Mouse (Mus musculus): Measurements from ENCODE around the gene Tarsl2.

The Tarsl2 gene

DNA sequence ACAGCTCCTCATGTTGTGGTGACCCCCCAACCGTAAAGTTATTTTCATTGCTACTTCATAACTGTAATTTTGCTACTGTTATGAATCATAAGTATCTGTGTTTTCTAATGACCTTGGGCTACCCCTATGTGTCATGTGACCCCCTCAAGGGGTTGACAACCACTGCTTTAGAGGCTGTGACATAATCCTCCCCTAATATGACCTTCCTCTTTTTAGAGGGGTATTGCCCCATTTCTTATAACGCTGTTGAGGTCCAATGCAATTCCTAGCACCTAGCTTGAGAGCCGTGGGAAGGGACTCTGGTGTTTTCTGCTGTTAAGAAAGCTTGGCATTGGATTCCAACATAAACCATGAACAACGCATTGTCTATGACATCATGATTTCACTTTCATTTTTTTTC, 6.0 kb downstream of the Tarsl2 start:
- no peak for DNase-seq (ENCODE audit: low read depth, low spot score)

DNA sequence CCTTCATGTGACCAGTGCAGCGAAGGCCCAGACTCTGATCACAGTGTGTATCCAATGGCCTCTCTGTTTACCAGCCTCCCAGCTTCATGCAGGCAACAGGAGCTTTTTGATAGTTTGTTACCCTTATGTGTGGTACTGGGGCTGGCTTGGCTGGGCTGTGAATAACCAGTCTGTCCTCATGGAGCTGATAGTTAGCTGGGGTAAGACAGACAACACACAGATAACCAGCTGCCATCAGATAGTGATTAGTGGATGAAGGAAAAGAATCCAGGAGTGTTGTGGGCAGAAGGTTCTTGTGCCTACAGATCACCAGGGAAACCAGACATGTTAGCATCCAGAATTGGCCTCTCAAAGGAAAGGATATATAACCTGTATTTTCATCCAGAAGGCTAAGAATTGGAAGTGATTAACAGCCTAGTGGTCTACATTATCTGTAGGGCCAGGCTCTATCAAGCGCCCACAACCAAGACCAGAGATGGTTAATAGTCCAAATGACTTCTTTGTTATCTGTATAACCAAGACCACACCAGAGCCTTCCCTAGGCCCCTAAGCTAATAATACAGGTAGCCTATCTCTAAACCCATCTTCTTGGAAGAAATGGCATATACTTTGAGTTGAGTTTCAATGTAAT, 12.9 kb downstream of the Tarsl2 start:
- DNase-seq (ENCODE audit: low read depth, low spot score) = no peak

DNA sequence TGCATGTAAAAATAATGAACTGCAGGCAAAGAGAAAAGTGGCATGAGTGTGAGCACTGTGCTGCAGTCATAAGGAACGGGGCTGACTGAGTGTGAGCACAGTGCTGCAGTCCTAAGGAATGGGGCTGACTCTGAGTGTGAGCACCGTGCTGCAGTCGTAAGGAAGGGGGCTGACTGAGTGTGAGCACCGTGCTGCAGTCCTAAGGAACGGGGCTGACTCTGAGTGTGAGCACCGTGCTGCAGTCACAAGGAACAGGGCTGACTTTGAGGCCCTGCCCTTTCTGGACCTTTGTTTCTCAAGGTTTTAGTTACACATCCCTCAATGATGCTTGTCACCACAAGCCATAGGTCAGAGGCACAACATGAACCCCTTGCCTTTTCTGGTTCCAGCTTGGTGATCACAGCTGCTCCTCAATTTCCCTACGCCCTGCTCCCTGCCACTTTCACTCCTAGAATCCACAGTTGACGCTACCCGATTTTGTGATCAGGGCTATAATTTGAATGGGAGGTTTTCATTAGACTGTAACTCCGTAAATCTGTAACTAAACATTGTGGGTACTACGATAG, 18.6 kb downstream of the Tarsl2 start:
- DNase-seq (ENCODE audit: low read depth, low spot score) = no peak

DNA sequence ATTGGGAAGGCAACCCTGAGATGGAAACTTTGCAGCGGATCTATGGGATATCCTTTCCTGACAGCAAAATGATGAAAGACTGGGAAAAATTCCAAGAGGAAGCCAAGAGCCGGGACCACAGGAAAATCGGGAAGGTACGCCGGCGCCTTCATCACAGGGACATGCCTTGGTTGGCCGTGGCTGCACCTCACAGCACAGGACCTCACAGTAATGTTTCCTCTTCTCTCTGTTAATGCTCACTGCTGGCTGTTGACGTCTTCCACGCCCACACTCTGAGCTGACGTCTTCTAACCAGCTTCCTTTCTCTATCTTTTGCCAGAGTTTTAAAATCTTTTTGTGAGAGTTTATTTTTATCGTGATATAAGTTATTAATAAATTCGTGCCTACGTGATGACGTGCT, 19.2 kb downstream of the Tarsl2 start:
- peak; percentile 56 for DNase-seq (ENCODE audit: low read depth, low spot score)

DNA sequence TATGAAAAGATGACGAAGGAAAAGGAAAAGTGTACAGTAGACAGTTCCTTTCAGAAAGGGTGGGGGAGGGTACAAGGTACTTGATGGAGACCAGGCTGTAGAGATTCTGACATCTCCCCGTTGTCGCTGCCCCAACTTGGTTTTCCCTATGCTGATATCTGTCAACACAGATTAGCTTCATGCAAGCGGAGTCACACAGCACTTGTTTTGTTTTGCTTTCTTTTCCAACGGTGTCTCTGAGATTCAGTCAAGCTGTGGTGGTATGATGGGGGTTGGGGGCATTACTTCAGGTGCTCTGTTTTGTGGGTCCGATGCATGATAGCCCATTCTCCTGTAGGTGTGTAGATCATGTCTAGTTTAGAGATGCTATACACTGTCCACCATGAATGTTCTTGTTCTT, 22.8 kb downstream of the Tarsl2 start:
- no peak for DNase-seq (ENCODE audit: low read depth, low spot score)

DNA sequence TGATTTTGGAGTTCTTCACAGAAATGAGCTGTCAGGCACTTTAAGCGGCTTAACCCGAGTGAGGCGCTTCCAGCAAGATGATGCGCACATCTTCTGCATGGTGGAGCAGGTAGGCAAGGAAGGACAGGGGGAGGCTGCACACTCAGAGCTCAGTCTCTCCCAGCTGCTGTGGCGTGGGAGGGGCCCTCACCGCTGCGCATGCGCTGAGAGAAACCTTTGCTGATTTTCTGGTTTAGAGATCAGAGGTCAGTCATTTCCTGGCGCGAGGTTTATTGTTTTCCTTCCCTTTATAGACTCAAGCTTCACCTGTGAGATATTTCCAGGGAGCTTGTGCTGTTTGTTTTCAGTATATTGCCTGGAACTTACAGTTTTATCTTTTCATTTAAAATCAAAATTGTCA, 33.4 kb downstream of the Tarsl2 start:
- DNase-seq (ENCODE audit: low read depth, low spot score) = peak; percentile 43

DNA sequence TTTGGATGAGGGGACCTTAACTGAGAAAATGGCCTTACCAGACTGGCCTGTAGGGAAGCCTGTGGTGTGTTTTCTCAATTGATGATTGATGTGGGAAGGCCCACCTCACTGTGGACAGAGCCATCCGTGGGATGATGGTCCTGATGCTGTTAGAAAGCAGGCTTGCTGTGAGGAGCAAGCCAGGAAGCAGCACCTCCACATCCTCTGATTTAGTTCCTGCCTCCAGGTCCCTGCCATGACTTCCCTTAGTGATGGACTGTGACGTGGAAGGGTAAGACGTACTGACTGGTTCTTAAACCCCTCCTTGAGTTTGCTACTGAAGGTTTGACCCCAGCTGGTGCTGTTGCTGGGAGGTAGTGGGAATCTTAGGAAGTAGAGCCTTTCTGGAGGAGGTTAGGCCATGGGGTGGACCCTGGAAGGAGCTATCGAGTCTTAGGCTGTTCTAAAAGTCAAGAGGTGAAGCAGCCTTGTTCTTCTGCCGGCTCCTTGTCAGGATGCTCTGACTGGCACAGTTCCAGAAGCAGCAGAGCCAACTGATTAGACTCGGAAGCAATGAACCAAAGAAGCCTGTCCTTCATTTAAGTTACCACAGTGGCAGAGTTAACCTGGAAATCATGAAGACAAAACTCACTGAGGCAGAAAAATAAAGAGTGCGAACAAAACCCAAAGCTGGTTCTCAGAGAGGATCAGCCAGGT, 34.4 kb downstream of the Tarsl2 start:
- no peak for DNase-seq (ENCODE audit: low read depth, low spot score)

DNA sequence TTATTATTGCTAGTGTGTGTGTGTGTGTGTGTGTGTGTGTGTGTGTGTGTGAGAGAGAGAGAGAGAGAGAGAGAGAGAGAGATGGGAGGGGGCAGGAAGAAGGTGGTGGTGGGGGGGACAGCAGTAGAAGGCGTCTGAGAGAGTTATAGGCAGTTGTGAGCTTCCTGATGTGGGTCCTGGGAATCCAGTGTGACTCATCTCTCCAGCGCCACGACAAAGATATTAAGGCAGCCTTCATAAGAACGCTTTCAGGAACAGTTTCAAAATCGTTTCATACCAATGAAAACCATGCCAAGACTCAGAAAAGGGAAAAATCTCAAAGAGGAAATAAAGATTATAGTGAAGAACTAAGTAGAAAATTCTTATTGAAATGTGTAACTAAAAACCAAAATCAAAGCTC, 36.5 kb downstream of the Tarsl2 start:
- DNase-seq (ENCODE audit: low read depth, low spot score) = peak; percentile 69

DNA sequence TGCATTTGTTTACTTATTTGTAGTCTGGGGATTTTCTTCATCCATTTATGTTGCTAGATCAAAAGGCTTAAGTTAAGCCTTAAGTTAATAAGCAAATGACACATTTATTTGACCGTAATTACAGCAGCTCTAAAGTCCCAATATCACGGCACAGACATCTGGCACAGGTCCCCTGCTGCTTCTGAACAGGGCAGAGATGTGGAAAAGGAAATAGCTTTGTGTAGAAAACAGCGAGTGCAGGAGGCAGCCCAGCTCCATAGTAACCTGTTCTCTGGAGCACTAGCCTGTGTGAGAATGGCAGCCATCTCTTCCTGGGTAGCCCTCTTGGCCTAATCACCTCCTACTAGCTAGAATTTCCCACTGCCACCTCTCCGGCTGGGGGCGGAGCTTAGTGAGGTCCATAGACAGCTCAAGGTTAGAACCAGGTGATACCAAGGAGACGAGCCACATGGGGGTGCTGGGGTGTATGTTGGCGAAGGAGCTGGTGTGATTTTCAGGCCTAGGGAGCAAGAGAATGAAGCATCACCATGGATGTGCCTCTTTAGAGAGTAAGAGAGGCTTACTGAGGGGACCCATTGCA, 39.6 kb downstream of the Tarsl2 start:
- DNase-seq (ENCODE audit: low read depth, low spot score) = no peak

DNA sequence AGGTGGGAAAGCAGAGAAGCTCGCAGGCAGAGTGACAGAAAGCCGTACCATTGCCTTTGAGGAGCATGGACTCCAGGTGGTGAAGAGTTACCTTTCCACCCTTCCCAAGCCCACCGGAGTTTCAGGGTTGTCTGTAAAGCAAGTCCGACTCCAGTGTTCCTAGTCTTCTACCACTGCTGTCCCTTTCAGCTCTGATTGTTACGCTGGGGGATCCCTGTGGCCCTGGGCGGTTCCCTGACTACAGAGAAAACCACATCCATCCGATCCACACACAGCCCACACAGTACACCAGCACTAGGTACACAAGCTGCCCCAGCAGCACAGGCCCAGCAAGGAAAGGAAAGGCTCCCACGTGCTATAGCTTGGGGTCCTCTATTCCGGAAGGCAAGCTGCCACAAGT, 42.0 kb downstream of the Tarsl2 start:
- DNase-seq (ENCODE audit: low read depth, low spot score) = no peak

DNA sequence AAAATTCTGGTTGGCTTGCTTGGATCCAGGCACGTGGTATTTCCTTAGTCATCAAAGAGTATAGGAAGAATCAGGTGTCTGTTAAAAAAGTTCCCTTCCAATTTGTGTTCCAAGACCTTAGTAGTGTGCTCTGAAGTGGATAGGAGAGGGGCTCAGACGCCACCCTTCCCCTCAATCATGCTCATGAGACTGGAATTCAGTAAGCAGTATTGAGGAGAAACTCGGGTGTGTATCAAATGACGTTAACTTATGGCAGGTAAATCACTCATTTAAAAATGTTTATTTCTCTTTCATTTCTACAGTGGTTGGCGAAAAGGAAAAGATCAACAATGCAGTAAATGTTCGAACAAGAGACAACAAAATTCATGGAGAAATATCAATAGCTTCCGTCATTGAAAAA, 46.2 kb downstream of the Tarsl2 start, which contains the start of gene Tm2d3:
Tm2d3 (plus strand) TSS at position 301 of the 400 bp plus-strand sequence.
- no peak for DNase-seq (ENCODE audit: low read depth, low spot score)

DNA sequence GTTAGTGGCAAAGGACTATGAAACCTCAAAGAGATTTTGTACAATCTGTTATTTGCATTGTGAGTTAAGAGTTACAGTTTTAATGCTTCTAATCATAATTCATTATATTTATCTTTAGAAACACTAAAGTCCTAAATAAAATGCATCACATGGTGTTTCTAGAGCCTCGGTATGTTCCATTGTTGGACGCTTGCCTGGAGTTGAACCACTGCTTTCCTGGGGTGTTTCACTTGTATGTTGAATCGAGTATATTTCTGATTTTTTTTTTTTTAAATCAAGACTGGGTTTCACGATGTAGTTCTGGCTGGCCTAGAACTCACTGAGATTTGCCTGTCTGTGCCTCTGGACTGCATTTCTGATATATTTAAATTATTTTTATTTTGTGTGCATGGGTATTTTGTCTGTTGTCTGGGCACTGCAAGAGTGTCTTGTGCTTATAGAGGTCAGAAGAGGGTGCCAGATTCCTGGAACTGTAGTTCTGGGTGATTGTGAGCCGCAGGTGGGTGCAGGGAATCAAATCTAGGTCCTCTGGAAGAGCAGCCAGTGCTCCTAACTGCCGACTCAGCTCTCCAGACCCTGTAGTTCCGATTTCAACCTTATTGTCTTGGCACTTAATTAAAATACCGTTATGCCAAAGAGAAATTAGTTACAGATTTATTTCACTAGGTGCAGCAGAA, 47.4 kb downstream of the Tarsl2 start:
- no peak for DNase-seq (ENCODE audit: low read depth, low spot score)

DNA sequence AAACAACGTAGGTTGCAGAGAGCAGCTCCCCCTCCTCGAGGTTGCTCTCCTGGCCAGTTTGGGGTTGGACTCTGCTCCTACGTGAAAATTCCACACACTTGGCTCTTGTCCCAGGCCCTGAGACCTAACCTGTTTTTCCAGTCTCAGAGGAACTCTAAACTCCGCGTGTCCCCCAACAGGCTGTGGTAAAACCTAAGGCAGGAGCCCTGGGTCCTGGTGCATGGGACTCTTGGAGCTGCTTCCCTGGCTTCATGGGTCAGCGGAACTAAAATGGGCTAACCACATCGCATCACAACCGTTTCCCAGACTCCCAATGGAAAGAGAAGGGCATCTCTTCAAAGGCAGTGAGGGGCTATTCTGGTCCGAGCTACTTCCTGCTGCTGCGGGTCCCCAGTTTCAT, 48.2 kb downstream of the Tarsl2 start:
- no peak for DNase-seq (ENCODE audit: low read depth, low spot score)

DNA sequence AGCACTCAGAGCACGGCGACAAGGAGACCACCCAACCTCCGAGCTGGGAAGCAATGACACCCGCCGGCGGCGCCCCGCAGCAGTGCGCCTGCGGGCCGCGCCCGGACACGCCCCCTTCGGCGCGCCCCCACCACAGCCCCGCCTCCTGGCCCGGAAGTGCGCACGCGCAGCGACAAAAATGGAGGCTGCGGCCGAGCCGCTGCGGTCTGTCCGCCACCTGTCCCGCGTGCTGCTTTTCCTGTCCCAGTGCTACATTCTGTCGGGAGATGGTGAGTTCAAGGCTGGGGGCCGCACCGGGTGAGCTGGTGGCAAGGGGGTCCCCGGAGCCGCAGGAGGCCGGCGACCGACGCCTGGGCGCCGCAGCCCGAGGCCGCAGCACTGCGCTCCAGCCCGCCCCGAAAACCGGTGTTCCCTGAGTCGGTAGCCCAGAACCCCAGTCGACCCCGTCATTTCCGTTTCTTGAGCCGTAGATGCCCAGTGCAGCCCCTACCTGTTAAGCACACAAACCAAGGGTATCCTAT, 48.7 kb downstream of the Tarsl2 start:
- peak; percentile 90 for DNase-seq (ENCODE audit: low read depth, low spot score)

DNA sequence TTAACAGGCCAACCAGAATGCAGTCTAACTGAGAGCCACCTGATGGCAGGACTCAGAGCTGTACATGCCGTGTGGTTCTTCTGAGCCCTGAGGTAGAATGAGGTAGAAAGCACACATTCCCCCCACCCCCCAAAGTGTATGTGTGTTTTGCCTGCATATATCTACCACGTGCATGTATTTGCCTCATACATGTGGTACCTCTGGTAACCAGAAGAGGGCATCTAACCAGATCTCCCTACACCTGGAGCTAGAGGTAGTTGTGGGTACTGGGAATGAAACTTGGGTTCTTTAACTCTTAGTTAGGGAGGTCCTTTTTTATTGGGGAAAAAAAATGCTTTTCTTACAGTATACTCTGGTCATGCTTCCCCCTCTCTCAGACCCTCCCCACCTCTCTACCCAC, 51.8 kb downstream of the Tarsl2 start:
- peak; percentile 41 for DNase-seq (ENCODE audit: low read depth, low spot score)

DNA sequence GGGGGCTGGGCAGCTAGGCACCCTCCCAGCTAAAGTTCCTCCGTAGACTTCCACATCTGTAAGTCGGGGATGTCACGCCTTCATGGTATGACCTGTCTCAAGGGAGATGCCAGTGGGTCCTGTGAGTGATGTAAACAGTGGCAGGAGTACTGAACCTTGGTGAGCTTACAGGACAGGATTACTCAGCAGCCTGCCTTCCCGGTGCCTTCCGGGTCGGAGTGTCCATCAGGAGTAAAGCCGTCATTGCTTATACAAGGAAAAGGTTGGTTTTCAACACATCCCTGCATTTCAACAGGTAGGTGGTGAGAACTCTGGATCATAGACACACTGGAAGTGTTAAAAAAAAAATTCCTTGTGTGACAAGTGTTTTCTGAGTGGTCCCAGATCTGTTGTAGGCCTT, 57.4 kb downstream of the Tarsl2 start:
- no peak for DNase-seq (ENCODE audit: low read depth, low spot score)

DNA sequence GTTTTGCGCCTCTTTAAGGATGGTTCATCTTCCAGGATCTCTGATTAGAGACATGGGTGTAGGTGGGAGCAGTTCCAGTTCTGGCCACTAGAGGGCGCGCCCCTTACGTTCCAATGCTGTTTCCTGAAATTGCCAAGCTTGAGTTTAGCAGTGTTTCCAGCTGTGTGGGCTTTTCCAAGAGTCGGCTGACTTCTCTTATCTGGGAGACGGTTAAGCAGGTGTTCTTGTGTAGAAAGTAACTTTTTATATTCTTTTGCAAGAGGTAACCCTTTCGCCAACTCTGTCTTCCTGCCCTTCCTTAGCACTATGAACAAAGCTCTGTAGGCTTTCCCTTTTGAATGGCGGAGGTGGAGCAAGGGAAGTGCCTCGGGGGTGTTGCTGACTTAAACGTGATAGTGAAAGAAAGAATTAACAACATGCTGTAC, 60.1 kb downstream of the Tarsl2 start:
- DNase-seq (ENCODE audit: low read depth, low spot score) = peak; percentile 90

DNA sequence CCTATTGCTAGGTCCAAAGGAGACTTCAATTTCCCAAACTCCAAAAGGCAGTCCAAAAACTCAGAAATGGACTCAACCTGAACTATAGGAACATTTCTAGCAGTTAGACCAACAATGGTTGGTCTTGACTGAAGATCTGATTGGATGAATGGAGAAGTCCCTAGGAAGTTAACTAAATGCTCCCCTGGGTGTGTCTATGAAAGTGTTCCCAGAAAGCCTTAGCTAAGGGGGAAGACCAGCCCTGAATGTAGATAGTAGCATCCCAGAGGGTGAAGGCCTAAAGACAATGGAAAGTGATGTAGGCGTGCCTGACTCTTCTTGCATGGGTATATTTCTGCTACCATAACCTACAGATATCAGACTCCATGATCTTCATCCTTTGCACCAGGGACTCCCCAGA, 63.8 kb downstream of the Tarsl2 start:
- DNase-seq (ENCODE audit: low read depth, low spot score) = no peak

DNA sequence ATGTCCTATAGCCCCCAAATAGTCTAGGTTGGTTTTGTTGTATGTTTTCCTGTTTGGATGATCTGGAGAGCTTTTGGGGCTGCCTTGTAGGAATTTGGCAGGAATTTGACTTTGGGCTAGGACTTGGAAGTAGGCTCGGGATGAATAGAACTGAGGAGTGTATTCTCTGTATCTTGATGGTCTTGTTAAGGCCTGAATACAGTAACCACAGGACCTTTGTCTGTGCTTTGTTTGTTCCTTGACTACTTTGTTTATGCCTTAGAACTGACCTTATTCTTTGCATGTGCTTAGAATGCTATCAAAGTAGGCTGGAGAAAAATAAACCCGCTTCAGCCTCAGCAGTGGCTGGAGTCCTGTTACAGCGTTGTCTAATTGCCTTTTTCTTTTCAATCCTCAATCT, 65.6 kb downstream of the Tarsl2 start:
- DNase-seq (ENCODE audit: low read depth, low spot score) = no peak

DNA sequence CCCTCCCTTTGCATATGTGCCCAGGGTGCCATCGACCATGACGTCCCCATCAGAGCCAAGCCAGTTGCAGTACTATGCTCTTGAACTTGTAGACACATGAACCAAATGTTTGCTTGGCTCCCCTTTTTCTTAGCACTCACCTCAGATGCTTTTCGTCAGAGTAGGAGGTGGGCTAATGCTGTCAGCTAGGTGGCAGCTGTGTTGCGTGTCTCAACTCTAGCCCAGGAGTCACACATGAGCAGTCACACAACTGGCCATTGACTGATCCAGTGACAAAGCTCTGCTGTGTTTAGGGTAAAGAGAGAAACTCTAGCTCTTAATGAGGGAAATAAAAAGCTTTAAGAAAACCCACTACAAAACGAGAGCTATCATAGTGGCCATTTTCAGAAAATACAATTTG, 69.1 kb downstream of the Tarsl2 start:
- no peak for DNase-seq (ENCODE audit: low read depth, low spot score)

DNA sequence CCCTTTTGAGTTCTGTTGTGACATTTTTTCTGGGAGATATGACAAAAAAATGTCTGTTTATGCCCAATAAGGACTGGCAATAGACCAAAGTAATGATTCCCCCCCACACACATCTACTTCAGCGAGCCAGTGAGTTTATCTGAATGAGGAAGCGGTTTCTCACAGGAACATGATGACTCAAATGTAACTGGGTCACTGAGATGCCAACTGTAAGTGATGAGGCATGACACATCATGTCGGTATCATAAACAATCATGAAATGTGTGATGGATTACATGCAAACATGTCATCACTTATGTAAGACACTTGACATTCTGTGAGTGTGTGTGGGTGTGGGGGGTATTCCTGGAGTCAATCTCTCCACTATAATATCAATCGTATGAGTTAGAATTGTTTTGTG, 69.6 kb downstream of the Tarsl2 start:
- peak; percentile 47 for DNase-seq (ENCODE audit: low read depth, low spot score)

DNA sequence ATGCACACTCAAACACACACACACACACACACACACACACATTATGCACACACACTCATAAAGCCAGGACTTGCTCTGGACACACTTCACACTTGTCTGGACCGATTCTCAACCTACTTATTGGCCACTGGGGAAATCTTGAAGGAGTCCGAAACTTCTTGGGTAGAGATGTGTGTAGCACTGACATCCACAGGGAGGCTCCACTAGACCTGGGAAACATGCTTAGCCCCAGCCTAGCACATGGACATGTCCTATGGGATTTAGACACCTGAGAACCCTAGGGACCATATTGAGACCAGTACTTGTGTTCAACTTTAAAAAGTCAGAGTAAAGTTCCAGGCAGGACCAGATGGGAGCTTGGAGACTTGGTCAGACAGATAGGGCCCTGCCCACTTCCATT, 89.3 kb downstream of the Tarsl2 start:
- DNase-seq (ENCODE audit: low read depth, low spot score) = peak; percentile 60

Measured in brain, adult 2 months (tissue).